Mouse (Mus musculus) activated CD4-positive, CD25-positive, alpha-beta regulatory T cell, adult 4 months (primary cell): ENCODE results near the gene Adamtsl3. TPM values are rescaled to one million over a fixed set of nuclear protein-coding genes. Genes with fewer than 3 reads are reported as not detected.

Experiments
- polyA plus RNA-seq, 2 experiments: library from polyadenylated mRNA; unstranded; fragments of 100-300 nt; shearing (Covaris generic); gene quantifications; one replicate each; pipeline ENCODE4 v1.2.1; 2017

Adamtsl3 gene
- polyA plus RNA-seq, 2 experiments from 2014 or later = 0.34 TPM; not detected in 1

Other genes starting within 250 kb of the Adamtsl3 start
- gene Sh3gl3, start 161.9 kb upstream of the Adamtsl3 start, polyA plus RNA-seq = 1 to 10 TPM; 1.4 to 3.1 TPM